Mouse (Mus musculus) urinary bladder, postnatal 14 days (tissue): ENCODE measurements around the gene Tubb5.

ENCODE experiments used
- DNase-seq: peaks from one replicate; pipeline ENCODE4 v3.0.0; 2021; ENCODE audit warnings: low spot score

The Tubb5 gene

DNA sequence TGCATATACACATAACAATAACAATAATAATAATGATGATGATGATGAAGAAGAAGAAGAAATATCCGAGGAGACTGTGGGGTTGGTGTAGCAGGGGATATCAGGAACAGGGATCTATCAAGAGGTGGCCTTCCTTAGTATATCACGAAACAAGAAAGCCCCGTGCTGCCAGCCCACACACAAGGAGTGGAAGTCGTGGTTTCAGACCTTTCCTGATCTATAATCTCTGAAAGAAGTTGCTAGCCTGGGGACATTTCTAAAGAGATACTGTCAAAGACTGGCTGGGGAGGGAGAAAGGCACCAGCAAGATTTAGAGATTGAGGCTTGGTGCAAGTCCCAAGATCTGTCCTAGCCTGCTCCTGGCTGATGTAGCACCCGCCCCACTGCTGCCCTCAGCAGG, 41.3 kb downstream of the Tubb5 start:
- no peak for DNase-seq

- DNase-seq, result no peak
These were observed 42.5 kb downstream of the Tubb5 start for GRCm38 (mm10) chr17:35795656-35796055.

DNA sequence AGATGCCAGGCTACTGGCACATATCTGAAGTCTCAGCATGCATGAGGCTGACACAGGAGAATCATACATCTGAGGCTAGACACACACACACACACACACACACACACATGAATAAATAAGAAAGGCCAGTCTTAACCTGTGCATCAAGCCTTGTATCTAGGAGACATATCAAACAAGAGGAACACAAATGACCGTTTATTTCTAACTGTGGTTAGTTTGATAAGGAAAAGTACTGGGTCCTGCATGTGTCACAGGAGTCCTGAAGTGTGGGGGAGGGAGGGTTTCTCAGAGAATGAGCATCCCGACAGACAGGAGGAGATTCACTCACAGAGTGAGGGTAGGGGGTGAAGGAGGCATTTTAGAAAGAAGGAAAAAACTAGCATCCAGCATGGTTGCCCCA, 43.0 kb downstream of the Tubb5 start:
- no peak for DNase-seq

- no peak for DNase-seq
These were observed 45.3 kb downstream of the Tubb5 start for GRCm38 (mm10) chr17:35792837-35793236.

DNA sequence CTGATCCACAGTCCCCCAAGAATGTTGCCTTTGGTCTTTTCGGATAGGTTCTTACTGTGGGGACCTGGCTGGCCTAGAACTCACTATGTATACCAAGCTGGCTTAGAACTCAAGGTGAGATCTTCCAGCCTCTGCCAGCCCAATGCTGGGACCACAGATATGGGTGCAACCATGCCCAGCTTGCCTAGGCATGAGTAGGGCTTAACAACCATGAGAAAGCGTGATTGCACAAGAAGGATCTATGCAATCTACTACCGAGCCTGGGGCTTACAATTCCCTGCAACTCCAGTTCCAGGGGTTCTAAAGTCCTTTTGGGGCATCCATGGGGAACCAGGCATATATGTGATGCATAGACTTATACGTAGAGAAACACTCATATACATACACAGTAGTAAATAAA, 47.2 kb downstream of the Tubb5 start:
- no peak for DNase-seq

- DNase-seq, result no peak
These were observed 50.1 kb downstream of the Tubb5 start for GRCm38 (mm10) chr17:35788025-35788424.

DNA sequence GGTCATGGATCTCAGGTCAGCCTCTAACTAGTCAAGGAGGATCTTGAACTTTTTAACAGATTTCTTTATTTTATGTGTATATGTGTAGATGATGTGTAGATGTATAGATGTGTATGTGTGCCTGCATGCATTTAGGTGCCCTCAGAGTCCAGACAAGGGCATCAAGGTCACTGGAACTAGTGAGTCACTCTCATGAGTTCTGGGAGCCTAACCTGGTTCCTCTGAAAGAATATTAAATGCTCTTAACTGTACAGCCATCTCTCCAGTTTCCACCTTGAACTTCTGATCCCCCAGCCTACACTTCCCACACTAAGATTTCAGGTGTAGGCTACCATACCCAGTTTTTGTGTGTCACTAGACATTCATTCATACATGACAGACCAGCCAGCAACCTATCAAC, 50.6 kb downstream of the Tubb5 start:
- no peak for DNase-seq

GRCm38 (mm10) chr17:35785140-35785539, 53.0 kb downstream of the Tubb5 start:
- DNase-seq, result no peak

GRCm38 (mm10) chr17:35783944-35784343, 54.2 kb downstream of the Tubb5 start:
- DNase-seq, result no peak
